Mouse (Mus musculus) lung, postnatal 0 days (tissue): ENCODE results near the gene Tex48. TPM values are rescaled to one million over a fixed set of nuclear protein-coding genes. Genes with fewer than 3 reads are reported as not detected.

Experiments used
- ATAC-seq: fragments of 200-750 bp; cut with Nextera tagmentation; 2 replicates; pipeline ENCODE4 v1.8.0; 2017; ENCODE audit warnings: moderate library complexity
- DNase-seq: peaks from one replicate; pipeline ENCODE4 v3.0.0-alpha.2; 2016; ENCODE audit warnings: low spot score
- H3K27ac ChIP-seq: fragments of 300-500 bp; sonication (generic); 2 replicates; pipeline ENCODE4 v1.5.1; 2014; ENCODE audit warnings: antibody characterized with exemption, mild to moderate bottlenecking, low read length, mixed read lengths
- H3K27me3 ChIP-seq: fragments of 300-500 bp; sonication (generic); replicated peaks from 2 replicates; pipeline ENCODE4 v1.6.1; 2014; ENCODE audit warnings: low read length, mixed read lengths; ENCODE audit not compliant: insufficient read depth
- H3K36me3 ChIP-seq: fragments of 300-500 bp; sonication (generic); 2 replicates; pipeline ENCODE4 v1.6.1; 2014; ENCODE audit warnings: low read length, mixed read lengths; ENCODE audit not compliant: insufficient read depth
- H3K4me1 ChIP-seq: fragments of 300-500 bp; sonication (generic); 2 replicates; pipeline ENCODE4 v1.6.1; 2014; ENCODE audit warnings: antibody characterized with exemption, low read depth, low read length, mixed read lengths; ENCODE audit not compliant: insufficient read depth
- H3K4me2 ChIP-seq: fragments of 300-500 bp; sonication (generic); replicated peaks from 2 replicates; pipeline ENCODE4 v1.6.1; 2014; ENCODE audit warnings: low read depth, mild to moderate bottlenecking, low read length, moderate library complexity, mixed read lengths
- H3K4me3 ChIP-seq: fragments of 300-500 bp; sonication (generic); 2 replicates; pipeline ENCODE4 v1.5.1; 2014; ENCODE audit warnings: low read depth, low read length
- H3K9ac ChIP-seq: fragments of 300-500 bp; sonication (generic); replicated peaks from 2 replicates; pipeline ENCODE4 v1.6.1; 2014; ENCODE audit warnings: low read depth, mild to moderate bottlenecking
- H3K9me3 ChIP-seq: fragments of 300-500 bp; sonication (generic); 2 replicates; pipeline ENCODE4 v1.6.1; 2016; ENCODE audit warnings: low read length, mixed read lengths
- CTCF ChIP-seq: IDR thresholded peaks from 2 replicates; pipeline ENCODE4 v1.5.1; 2016; ENCODE audit warnings: antibody characterized with exemption, mild to moderate bottlenecking
- EP300 ChIP-seq: IDR thresholded peaks from 2 replicates; pipeline ENCODE4 v1.6.1; 2016; ENCODE audit warnings: antibody characterized with exemption, mild to moderate bottlenecking, control low read depth
- WGBS: fragments of 180-500 bp; shearing (Covaris S2); extraction: QIAGEN DNeasy Blood & Tissue Kit; methylation state at CpG from one replicate; pipeline ENCODE4 v1.1.7; 2014; 5-methylcytosine and 5-hydroxymethylcytosine counted together
- polyA plus RNA-seq: library from polyadenylated mRNA; unstranded; fragments of >200 nt; fragmentation: Nextera tagmentation; extraction: Ambion mirVana; gene quantifications from 2 replicates; pipeline ENCODE4 v1.2.1, GENCODE M21; 2015

Gene Tex48
- polyA plus RNA-seq, 1 experiment from 2014 or later = not detected

DNA sequence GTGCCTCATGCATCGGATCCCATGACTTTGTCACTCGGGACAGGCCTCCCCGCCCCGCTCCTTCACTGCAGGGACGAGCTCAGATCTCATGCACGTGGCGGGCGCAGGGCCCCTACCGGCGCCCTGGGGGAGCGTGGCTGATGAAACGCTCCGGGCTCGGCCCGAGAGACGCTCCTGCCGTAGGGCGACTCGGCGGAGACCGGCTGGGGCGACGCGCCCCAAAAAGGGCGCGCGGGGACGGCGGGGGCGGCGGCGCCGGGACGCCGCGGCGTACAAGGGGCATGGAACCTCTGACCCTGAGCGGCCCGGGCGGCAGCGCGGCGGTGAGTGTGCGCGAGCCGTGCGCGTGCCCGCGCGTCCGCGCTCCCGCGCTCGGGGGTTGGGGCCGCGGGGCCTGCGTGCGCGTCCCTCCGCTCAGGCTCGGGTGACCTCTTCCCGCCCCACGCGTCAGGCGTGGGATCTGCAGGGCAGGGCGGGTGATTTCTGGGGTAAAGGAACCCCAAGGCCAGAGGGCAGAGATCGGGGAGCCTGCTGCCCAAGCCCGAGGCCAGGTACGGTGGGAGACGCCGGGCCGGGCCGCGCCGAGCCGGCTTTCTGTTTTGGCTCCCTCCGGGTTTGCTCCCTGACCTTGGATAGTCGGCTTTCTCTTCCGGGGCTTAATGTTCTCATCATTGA, 63.7 kb downstream of the Tex48 start, which contains the start of gene Tmem268:
Tmem268 (plus strand) TSS at position 375 of the 675 bp plus-strand sequence.
- H3K36me3 ChIP-seq = no peaks in the 10 kb centered on the region
- H3K4me2 ChIP-seq = peak within 1 kb of the TSS; percentile 73
- no peaks in the 10 kb centered on the region for H3K9me3 ChIP-seq
- peak within 1 kb of the TSS; percentile 89 for H3K27ac ChIP-seq
- peak; percentile 49 for TF ChIP-seq CTCF
- no peak for TF ChIP-seq EP300
- ATAC-seq = peak; percentile 69
- peak within 1 kb of the TSS; percentile 63 for H3K4me3 ChIP-seq
- no peaks in the 10 kb centered on the region for H3K27me3 ChIP-seq
- H3K4me1 ChIP-seq = peaks cover 20% of the 10 kb centered on the region
- peak within 1 kb of the TSS; percentile 67 for H3K9ac ChIP-seq
- DNase-seq = peak; percentile 78
- under 1% methylated on average over 50 of the region's 81 CpGs for WGBS

DNA sequence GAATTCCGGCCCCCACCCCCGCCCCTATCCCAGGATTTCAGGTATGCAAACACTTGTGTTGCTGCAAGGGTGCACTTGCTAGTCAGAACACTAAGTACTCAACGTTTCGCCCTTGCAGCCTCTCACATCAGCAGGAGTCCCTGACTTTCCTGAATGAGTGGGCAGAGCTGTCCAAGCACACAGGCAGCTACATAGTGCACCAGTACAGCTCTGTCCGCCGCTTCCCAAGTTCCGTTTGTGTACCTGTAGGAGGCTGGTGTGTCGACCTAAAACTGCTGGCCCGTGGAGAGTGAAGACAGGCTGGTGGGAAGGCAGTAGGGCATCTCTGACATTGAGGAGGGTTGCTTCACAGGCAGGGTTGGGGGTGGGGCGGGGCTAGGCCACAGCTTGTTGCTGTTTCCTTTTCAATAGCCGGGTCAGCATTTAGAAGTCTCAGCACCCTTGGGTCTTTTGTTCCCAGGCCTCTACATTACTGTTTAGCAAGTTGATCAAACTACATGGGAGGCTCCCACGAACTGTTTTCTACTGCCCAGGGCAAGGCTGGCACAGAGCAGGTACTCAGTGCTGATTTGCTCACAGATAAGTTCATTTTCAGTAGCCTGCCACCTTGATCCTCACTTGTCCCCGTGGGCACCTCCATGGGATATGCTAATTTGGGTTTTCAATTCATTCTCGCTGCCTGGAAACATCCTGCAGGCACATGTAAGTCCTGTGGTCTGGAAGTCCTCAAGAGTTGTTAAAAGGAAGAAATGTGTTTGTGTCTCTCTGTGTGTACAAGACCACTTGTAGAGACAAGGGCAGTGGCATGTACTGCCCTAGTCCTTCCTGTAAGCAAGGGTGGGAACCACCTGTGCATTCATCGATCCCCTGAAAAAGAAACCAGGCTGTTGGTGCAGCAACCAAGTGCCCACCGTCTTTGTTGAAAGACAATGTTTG, 64.8 kb downstream of the Tex48 start:
- H3K27me3 ChIP-seq = no peaks in the 10 kb centered on the region
- no peak overlapping the region; the same call in 1 of the 2 replicates for H3K4me3 ChIP-seq
- TF ChIP-seq EP300 = peak; percentile 88
- no peak for TF ChIP-seq CTCF
- peak overlapping the region; percentile 73 for H3K4me2 ChIP-seq
- no peak overlapping the region for H3K9ac ChIP-seq
- WGBS = 38% methylated on average over 16 of the region's 16 CpGs
- DNase-seq (peak; percentile 83), ATAC-seq (peak; percentile 62)
- peaks cover 5% of the 10 kb centered on the region; the same call in 1 of the 2 replicates for H3K36me3 ChIP-seq
- peak overlapping the region; percentile 83 for H3K27ac ChIP-seq
- H3K9me3 ChIP-seq = no peaks in the 10 kb centered on the region
- H3K4me1 ChIP-seq = peaks cover 20% of the 10 kb centered on the region

Other genes starting within 250 kb of the Tex48 start
- 5.7 and 6.4 TPM in 2 replicates for gene Akna, start 219.1 kb downstream of the Tex48 start, polyA plus RNA-seq
- gene Whrn, start 126.4 kb downstream of the Tex48 start, polyA plus RNA-seq = 1.7 and 1.9 TPM in 2 replicates
- 364 and 369 TPM in 2 replicates for gene Atp6v1g1, start 77.7 kb downstream of the Tex48 start, polyA plus RNA-seq
- 10.9 and 11.6 TPM in 2 replicates for gene Tmem268, start 63.6 kb downstream of the Tex48 start, polyA plus RNA-seq
- not detected in 2 replicates for gene Gm11213, start 17.2 kb downstream of the Tex48 start, polyA plus RNA-seq
- gene Gm11214, start 41.0 kb upstream of the Tex48 start, polyA plus RNA-seq = not detected in 2 replicates
- gene Tnfsf15, start 122.7 kb upstream of the Tex48 start, polyA plus RNA-seq = 1.0 and 1.4 TPM in 2 replicates
- gene Tnfsf8, start 238.9 kb upstream of the Tex48 start, polyA plus RNA-seq = 0.10 TPM in 1 of 2 replicates, not detected in the other